ENCODE assay signal across 8 mouse cellular contexts in the genomic region with DNA sequence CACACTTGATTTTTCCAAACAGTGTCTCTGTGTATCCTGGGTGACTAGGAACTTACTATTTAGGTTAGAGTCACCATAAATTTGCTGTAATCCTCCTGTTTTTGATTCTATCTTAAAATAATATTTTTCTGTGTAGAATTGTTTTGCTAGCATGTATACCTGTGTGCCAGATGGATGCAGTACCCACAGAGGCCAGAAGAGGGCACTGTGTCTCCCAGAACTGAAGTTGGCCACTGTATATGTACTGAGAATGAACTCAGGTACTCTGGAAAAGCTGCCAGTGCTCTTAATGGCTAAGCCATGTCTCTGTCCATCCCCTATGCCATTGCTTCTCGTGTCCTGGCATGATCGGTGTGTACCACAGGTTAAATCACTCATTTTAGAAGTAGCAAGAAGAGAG. TPM values are rescaled to one million over a fixed set of nuclear protein-coding genes. Genes with fewer than 3 reads are reported as not detected.
DNase-seq lines count a peak whose midpoint lies in the region.

No protein-coding gene starts in this region.

- peak; percentile 16 for DNase-seq in layer of hippocampus, adult 11-12 months (ENCODE audit: low spot score)
- DNase-seq in layer of hippocampus, adult 9-11 months: no peak
- peak; percentile 12 for DNase-seq in MN1 (ENCODE audit: low spot score)
- DNase-seq in cerebellum, adult 11-12 months: peak; percentile 3
- peak; percentile 58 for DNase-seq in gastrocnemius, postnatal 10 days
- peak; percentile 32 for DNase-seq in left cerebral cortex, postnatal 4 days
- DNase-seq in retina, postnatal 1 day: peak; percentile 47
- peak; percentile 6 for DNase-seq in yolk sac, embryonic 10.5 days (ENCODE audit: low spot score)

- intact Hi-C loops in left cerebral cortex, postnatal 4 days (cut with DNase I): no loop called here

RNA-seq across cellular contexts. Expression of gene Mospd1, which starts 28.8 kb away (rescaled TPM):
- total RNA-seq in gastrocnemius, postnatal 10 days (2021): 10 to 100 TPM; 40.3 to 41.3 TPM
- total RNA-seq in left cerebral cortex, postnatal 4 days (2021): 10 to 100 TPM; 17.6 to 20.9 TPM
